Comparison of ENCODE assay signal across 9 mouse cellular contexts in genomic region chr7:139218641-139219415, GRCm38 (mm10). TPM values are rescaled to one million over a fixed set of nuclear protein-coding genes. Genes with fewer than 3 reads are reported as not detected.
DNase-seq lines count a peak whose midpoint lies in the region; ATAC-seq lines count a peak whose summit lies in the region.
"Had no signal": no experiment of that assay in that cellular context is flagged by ENCODE, and none has a peak within 500 bp of the region (broad histone marks: within the 10 kb centered on the region; RNA-seq: fewer than 3 reads in every experiment).

No protein-coding gene starts in this region.

- DNase-seq in cerebellum, adult 9-11 months, result peak; percentile 45
- peak; percentile 47 for DNase-seq in right cerebral cortex, postnatal 14 days
- DNase-seq in right cerebral cortex, adult 2 months (ENCODE audit: low spot score in 2 of 2), result no peak
- DNase-seq in lung, postnatal 14 days, result peak; percentile 52
- no peak for DNase-seq in forebrain, embryonic 10.5 days (ENCODE audit: extremely low spot score, low spot score)
- no peak for DNase-seq in spleen, postnatal 10 days (ENCODE audit: low spot score in 2 of 2)

- H3K4me2 ChIP-seq in heart, embryonic 16.5 days (ENCODE audit: low read depth, low read length), result no peak overlapping the region

- no peak overlapping the region for H3K4me3 ChIP-seq in heart, embryonic 16.5 days (ENCODE audit: low read length)
- no peak overlapping the region for H3K4me3 ChIP-seq in forebrain, embryonic 10.5 days
- H3K4me3 ChIP-seq: erythroblast, embryonic 14.5 days had no signal

- H3K9ac ChIP-seq in heart, embryonic 16.5 days (ENCODE audit: low read length), result peak overlapping the region; percentile 26; the same call in 1 of the 2 replicates

- ATAC-seq in cerebellum, adult (ENCODE audit: insufficient number of reproducible peaks, low FRiP score, low TSS enrichment), result no peak
- ATAC-seq in heart, embryonic 16.5 days (replicated peaks; ENCODE audit: extremely low read depth, insufficient read depth, low FRiP score), result no peak

- 37% methylated on average over 6 of the region's 6 CpGs for WGBS in heart, embryonic 16.5 days
- 88% methylated on average over 6 of the region's 6 CpGs for WGBS in forebrain, embryonic 10.5 days

- H3K27ac ChIP-seq in heart, embryonic 16.5 days (ENCODE audit: low read length), result peak overlapping the region; percentile 45
- H3K27ac ChIP-seq in forebrain, embryonic 10.5 days, result no peak overlapping the region

- H3K27me3 ChIP-seq in heart, embryonic 16.5 days (ENCODE audit: control insufficient read depth, insufficient read depth, low read length), result no peaks in the 10 kb centered on the region
- no peaks in the 10 kb centered on the region for H3K27me3 ChIP-seq in forebrain, embryonic 10.5 days (ENCODE audit: poor library complexity, severe bottlenecking)

- H3K9me3 ChIP-seq in heart, embryonic 16.5 days (replicated peaks; ENCODE audit: control insufficient read depth, low read length), result no peaks in the 10 kb centered on the region
- H3K9me3 ChIP-seq in forebrain, embryonic 10.5 days, result no peaks in the 10 kb centered on the region

- no peaks in the 10 kb centered on the region for H3K36me3 ChIP-seq in heart, embryonic 16.5 days (ENCODE audit: control insufficient read depth, insufficient read depth)
- no peaks in the 10 kb centered on the region for H3K36me3 ChIP-seq in forebrain, embryonic 10.5 days (replicated peaks)

- H3K4me1 ChIP-seq in heart, embryonic 16.5 days (ENCODE audit: control insufficient read depth, insufficient read depth, low read length), result peaks cover 17% of the 10 kb centered on the region
- H3K4me1 ChIP-seq in forebrain, embryonic 10.5 days, result peaks cover 18% of the 10 kb centered on the region

RNA-seq across cellular contexts. Expression of gene Stk32c, which starts 5.7 kb away (rescaled TPM):
- polyA plus RNA-seq in heart, embryonic 16.5 days (2015; fragmentation: Nextera tagmentation; extraction: Ambion mirVana), result 0.06 and 0.07 TPM in 2 replicates
- 0.21 and 0.30 TPM in 2 replicates for polyA plus RNA-seq in forebrain, embryonic 10.5 days (2016; fragmentation: Nextera tagmentation; extraction: Ambion mirVana)
- polyA plus RNA-seq: erythroblast, embryonic 14.5 days had no signal

RNA-seq across cellular contexts. Expression of gene Lrrc27, which starts 6.0 kb away (rescaled TPM):
- 2.8 and 4.1 TPM in 2 replicates for polyA plus RNA-seq in heart, embryonic 16.5 days (2015; fragmentation: Nextera tagmentation; extraction: Ambion mirVana)
- 5.1 and 7.1 TPM in 2 replicates for polyA plus RNA-seq in forebrain, embryonic 10.5 days (2016; fragmentation: Nextera tagmentation; extraction: Ambion mirVana)
- polyA plus RNA-seq: erythroblast, embryonic 14.5 days had no signal

RNA-seq across cellular contexts. Expression of gene Pwwp2b, which starts 29.5 kb away (rescaled TPM):
- 7.0 and 8.1 TPM in 2 replicates for polyA plus RNA-seq in heart, embryonic 16.5 days (2015; fragmentation: Nextera tagmentation; extraction: Ambion mirVana)
- 3.7 and 3.8 TPM in 2 replicates for polyA plus RNA-seq in forebrain, embryonic 10.5 days (2016; fragmentation: Nextera tagmentation; extraction: Ambion mirVana)
- polyA plus RNA-seq: erythroblast, embryonic 14.5 days had no signal

Comparison
In these comparisons a context has a peak if more than half of its experiments do, and no peak if none do; other contexts are left out.
1. DNase-seq: peak in cerebellum, adult 9-11 months (single experiment), right cerebral cortex, postnatal 14 days (single experiment) and lung, postnatal 14 days (single experiment); none in right cerebral cortex, adult 2 months (0 of 2), forebrain, embryonic 10.5 days (single experiment) and spleen, postnatal 10 days (0 of 2).